Mouse (Mus musculus) embryonic facial prominence, embryonic 12.5 days (tissue): ENCODE measurements at regions not wholly inside any gene's neighbourhood (a gene's known extent, or its start where the extent isn't known, plus 50 kb on each side); places are given as distances from the start of the nearest gene placed in this dataset.

ENCODE experiments used
- ATAC-seq: fragments of 200-750 bp; cut with Nextera tagmentation; 2 replicates; pipeline ENCODE4 v1.8.0; 2017; ENCODE audit not compliant: insufficient number of reproducible peaks, insufficient read depth, low FRiP score, low TSS enrichment
- H3K27ac ChIP-seq: fragments of 300-500 bp; sonication (generic); 2 replicates; pipeline ENCODE4 v1.5.1; 2016; ENCODE audit warnings: mild to moderate bottlenecking
- H3K27me3 ChIP-seq: fragments of 300-500 bp; sonication (generic); 2 replicates; pipeline ENCODE4 v1.6.1; 2016; ENCODE audit warnings: mild to moderate bottlenecking, moderate library complexity
- H3K36me3 ChIP-seq: fragments of 300-500 bp; sonication (generic); 2 replicates; pipeline ENCODE4 v1.6.1; 2016; ENCODE audit warnings: mild to moderate bottlenecking
- H3K4me1 ChIP-seq: fragments of 300-500 bp; sonication (generic); 2 replicates; pipeline ENCODE4 v1.6.1; 2016
- H3K4me2 ChIP-seq: fragments of 300-500 bp; sonication (generic); replicated peaks from 2 replicates; pipeline ENCODE4 v1.6.1; 2016; ENCODE audit warnings: mild to moderate bottlenecking, moderate library complexity
- H3K4me3 ChIP-seq: fragments of 300-500 bp; sonication (generic); 2 replicates; pipeline ENCODE4 v1.5.1; 2016; ENCODE audit warnings: mild to moderate bottlenecking
- H3K9ac ChIP-seq: fragments of 300-500 bp; sonication (generic); 2 replicates; pipeline ENCODE4 v1.6.1; 2016; ENCODE audit warnings: mild to moderate bottlenecking, moderate library complexity
- H3K9me3 ChIP-seq: fragments of 300-500 bp; sonication (generic); 2 replicates; pipeline ENCODE4 v1.6.1; 2016; ENCODE audit warnings: mild to moderate bottlenecking, moderate library complexity
- WGBS: fragments of 180-500 bp; shearing (Covaris S2); methylation state at CpG from one replicate; pipeline ENCODE4 v1.1.7; 2016; 5-methylcytosine and 5-hydroxymethylcytosine counted together

DNA sequence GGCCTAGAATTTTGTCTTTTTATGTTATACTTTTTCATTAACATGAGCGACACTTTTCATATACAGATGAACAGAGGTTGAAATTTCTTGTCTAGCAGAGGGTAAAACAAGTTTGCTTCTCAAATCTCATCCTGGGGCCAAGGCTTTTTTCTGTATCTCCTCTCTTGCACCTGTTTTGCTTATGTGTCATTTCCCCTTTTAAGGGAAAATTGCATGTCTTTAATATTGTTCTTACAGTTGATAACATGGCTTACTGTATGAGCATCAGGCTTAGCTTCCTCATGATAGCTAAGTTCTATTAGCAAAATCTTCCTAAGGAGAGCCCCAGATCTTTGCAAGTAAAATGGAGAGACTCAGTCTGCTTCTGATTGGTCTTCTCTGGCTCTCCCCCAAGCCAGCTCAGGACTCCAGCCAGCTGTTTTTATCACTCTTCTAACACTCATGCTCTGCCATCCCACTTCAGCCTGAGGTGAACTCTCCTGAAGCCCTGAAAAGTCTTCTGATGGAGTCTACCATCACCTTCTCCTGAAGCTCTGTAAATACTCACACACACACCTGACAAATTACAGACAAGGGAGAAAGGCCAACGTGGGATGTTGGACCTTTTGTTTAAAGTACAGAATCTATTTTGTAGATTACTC is 160.8 kb downstream of the Wdr20rt start:
- no peaks in the 10 kb centered on the region for H3K9me3 ChIP-seq
- H3K27me3 ChIP-seq: no peaks in the 10 kb centered on the region
- H3K9ac ChIP-seq: no peak overlapping the region
- no peaks in the 10 kb centered on the region for H3K36me3 ChIP-seq
- no peak overlapping the region for H3K4me2 ChIP-seq
- WGBS: 81% methylated on average over 2 of the region's 2 CpGs
- H3K27ac ChIP-seq: no peak overlapping the region
- no peaks in the 10 kb centered on the region for H3K4me1 ChIP-seq
- no peak overlapping the region for H3K4me3 ChIP-seq
- ATAC-seq: no peak

DNA sequence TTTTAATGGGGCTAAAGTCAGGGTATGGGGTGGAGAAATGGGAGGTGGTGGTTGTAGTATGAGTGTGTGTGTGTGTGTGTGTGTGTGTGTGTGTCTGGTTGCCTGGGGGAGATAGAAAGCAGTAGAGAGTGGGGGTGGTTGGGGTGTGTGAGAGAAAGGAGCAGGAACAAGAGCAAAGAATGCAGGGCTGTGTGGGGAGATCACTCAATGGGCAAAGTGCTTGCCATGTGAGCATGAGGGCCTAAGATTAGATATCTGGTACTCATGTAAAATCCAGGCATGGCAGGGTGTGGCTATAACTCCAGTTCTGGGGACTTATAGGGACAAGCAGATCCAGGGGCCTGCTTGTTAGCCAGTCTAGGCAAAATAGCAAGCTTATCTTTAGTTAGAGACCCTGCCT is 161.7 kb downstream of the Wdr20rt start:
- Histone ChIP-seq H3K9me3 (no peaks in the 10 kb centered on the region), H3K9ac (no peak overlapping the region), H3K4me3 (no peak overlapping the region), H3K27me3 (no peaks in the 10 kb centered on the region), H3K4me2 (no peak overlapping the region), H3K27ac (no peak overlapping the region), H3K36me3 (no peaks in the 10 kb centered on the region), H3K4me1 (no peaks in the 10 kb centered on the region)
- ATAC-seq: no peak

DNA sequence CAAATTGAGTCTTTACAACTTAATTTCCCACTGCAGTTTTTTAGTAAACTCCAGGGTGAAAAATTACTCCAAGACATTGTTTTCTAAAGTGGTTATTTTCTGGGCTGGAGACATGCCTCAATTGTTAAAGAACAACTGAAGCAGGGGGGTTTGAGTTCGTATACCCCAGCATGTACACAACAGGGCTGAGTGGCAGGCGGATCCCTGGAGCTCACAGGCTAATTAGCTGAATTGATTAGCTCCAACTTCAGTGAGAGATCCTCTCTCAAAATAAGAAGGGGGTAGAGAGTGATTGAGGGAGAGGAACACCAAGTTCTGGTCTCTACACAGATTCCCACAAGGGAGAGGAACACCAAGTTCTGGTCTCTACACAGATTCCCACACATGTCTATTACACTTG is 164.2 kb downstream of the Wdr20rt start:
- Histone ChIP-seq H3K27me3 (no peaks in the 10 kb centered on the region), H3K4me3 (no peak overlapping the region), H3K27ac (no peak overlapping the region), H3K4me1 (no peaks in the 10 kb centered on the region), H3K9me3 (no peaks in the 10 kb centered on the region), H3K4me2 (no peak overlapping the region), H3K36me3 (no peaks in the 10 kb centered on the region), H3K9ac (no peak overlapping the region)
- ATAC-seq: no peak
- WGBS: 53% methylated on average over 2 of the region's 2 CpGs

DNA sequence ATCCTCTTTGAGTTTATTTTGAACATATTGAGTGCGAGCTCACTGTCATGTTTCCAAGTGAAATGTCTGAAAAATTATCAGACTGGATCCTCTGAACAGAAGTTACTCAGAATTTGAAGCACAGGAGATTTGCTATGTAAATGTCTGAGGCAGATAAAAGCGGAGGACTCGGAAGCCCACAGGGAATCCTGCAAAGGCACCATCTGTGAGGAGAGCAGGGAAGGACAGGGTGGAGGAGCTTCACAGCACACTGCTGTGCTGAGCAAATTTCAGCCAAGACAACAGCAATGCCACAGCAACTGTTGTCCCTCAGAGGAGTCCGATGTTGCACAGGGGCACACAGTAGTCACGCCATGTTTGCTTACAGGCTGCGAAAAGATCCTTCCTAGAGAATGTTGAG is 165.0 kb downstream of the Wdr20rt start:
- no peaks in the 10 kb centered on the region for H3K27me3 ChIP-seq
- no peak overlapping the region for H3K4me2 ChIP-seq
- no peak overlapping the region for H3K27ac ChIP-seq
- no peaks in the 10 kb centered on the region for H3K4me1 ChIP-seq
- ATAC-seq: no peak
- H3K36me3 ChIP-seq: no peaks in the 10 kb centered on the region
- no peak overlapping the region for H3K9ac ChIP-seq
- H3K4me3 ChIP-seq: no peak overlapping the region
- WGBS: 93% methylated on average over 6 of the region's 6 CpGs
- no peaks in the 10 kb centered on the region for H3K9me3 ChIP-seq

DNA sequence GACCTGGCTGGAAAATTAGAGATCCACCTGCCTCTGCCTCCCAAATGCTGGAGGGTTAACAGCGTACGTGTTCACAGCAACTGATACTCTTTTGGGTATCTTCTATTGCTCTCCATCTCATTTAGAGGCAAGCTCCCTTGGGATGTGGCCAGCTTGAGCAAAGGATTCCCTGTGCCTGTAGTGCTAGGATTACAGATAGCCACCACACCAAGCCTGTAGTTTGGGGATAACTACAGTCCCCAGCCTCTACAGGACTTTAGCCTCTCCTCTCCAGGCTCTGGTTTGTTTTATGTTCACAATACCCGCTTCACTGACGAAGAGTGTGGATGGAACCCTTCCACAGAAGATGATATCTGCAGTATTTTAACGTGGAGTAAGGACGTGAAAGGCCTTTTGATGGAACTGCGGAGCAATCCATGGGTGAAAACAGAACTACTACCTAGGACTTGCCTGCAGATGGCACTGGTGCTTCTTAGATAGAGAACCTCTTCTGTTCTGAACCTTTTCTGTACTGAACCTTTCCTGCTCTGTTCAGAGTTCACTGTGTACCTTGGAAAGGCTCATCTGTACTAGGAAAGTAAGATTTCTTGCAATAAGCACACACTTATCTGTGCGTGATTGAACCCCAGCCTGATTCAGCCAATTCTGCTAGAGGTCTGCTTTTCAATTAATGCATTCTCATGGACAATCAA is 176.6 kb downstream of the Wdr20rt start:
- Histone ChIP-seq H3K36me3 (no peaks in the 10 kb centered on the region), H3K4me3 (no peak overlapping the region), H3K27ac (no peak overlapping the region), H3K4me2 (no peak overlapping the region), H3K4me1 (no peaks in the 10 kb centered on the region), H3K27me3 (no peaks in the 10 kb centered on the region), H3K9me3 (no peaks in the 10 kb centered on the region), H3K9ac (no peak overlapping the region)
- WGBS: 39% methylated on average over 8 of the region's 8 CpGs
- peak; percentile 77; the same call in 1 of the 2 replicates for ATAC-seq

DNA sequence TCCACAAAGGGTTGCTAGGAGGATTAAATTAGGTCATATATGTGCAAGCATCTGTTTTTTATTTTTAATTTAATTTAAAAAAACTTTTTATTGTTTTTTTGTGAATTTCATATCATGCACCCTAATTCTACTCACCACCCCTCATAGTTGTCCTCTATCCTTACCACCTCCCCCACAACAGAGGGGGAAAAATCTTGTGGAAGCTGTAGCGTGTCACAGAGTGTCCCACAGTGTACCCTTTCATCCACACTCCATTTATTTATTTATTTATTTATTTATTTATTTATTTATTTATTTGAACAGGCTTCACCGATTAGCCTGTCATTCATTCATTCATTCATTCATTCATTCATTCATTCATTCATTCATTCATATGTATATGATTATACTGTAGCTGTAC is 177.8 kb downstream of the Wdr20rt start:
- H3K9ac ChIP-seq: no peak overlapping the region
- no peaks in the 10 kb centered on the region for H3K27me3 ChIP-seq
- no peak overlapping the region for H3K4me3 ChIP-seq
- no peak for ATAC-seq
- no peaks in the 10 kb centered on the region for H3K9me3 ChIP-seq
- no peaks in the 10 kb centered on the region for H3K36me3 ChIP-seq
- no peak overlapping the region for H3K27ac ChIP-seq
- no peak overlapping the region for H3K4me2 ChIP-seq
- 91% methylated on average over 2 of the region's 2 CpGs for WGBS
- H3K4me1 ChIP-seq: no peaks in the 10 kb centered on the region

DNA sequence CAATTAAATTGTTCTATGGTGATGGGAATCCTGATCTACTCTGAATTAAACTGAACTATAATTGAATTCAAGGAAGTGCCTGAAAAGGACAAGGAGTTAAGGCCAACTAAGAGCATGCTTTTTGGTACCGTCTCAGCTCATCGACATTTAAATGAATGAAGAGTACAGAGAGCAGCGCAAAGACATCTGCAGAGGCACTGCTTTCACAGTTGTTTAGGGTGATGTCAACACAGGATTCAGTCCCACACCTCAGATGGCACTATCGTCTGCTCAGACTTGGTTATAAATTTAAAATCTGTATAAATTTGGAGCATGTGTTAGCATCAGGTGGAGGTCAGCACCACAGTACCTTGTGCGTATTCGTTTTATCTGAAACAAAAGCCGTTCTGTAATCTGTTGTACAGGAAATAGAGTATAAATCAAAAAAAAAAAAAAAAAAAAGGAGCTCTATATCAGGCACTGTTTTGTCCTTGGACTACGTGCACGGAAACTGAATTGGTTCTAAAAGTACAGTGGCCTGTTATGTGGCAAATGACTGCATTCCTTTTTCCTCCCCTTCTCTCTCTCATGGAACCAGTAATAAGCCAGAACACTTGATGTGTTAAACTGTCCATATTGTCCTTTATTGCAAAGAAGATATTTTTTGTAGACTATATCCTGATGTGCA is 187.8 kb downstream of the Wdr20rt start:
- H3K9ac ChIP-seq: no peak overlapping the region
- WGBS: 81% methylated on average over 9 of the region's 9 CpGs
- H3K27me3 ChIP-seq: no peaks in the 10 kb centered on the region
- H3K4me1 ChIP-seq: no peaks in the 10 kb centered on the region
- no peaks in the 10 kb centered on the region for H3K9me3 ChIP-seq
- no peak for ATAC-seq
- H3K4me2 ChIP-seq: no peak overlapping the region
- H3K27ac ChIP-seq: no peak overlapping the region
- no peak overlapping the region for H3K4me3 ChIP-seq
- H3K36me3 ChIP-seq: no peaks in the 10 kb centered on the region

DNA sequence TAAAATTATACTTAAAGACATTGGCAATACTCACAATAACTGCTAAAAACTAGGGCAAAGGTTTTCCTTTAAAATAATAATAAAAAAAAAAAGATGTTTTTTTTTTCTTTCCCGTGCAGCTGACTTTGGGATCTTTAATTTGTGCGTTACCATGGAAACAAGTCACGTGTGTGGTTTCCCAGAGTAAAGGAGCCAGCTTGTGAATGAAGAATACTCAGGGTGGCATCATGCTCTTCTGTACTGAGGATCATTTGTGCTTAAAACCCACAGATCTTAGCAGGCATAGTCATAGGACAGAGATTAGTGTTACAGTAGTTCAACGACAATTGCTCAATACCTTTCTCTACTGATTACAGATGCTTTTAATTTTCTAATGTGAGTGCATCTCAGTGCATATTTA is 189.1 kb downstream of the Wdr20rt start:
- ATAC-seq: no peak
- 49% methylated on average over 4 of the region's 4 CpGs for WGBS

DNA sequence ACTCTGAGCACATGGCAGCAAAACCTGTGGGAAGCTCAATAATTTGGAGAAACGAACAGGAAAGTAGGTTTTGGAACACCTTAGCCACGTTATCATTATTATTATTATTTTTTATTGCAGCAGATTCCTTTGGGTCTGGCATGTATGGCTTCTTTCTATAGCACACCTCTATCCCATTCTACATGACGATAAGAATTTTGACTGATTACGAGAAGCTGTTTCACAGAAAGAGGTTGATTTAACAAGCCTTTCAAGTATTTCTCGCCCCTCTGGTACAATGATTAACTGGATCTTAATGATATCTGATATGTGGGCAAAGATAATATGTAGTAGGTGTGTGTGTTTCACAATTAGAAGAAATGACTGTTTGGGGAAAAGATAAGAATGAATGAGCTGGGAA is 191.6 kb downstream of the Wdr20rt start:
- Histone ChIP-seq H3K27ac (no peak overlapping the region), H3K9me3 (no peaks in the 10 kb centered on the region), H3K4me3 (no peak overlapping the region), H3K4me1 (no peaks in the 10 kb centered on the region), H3K9ac (no peak overlapping the region), H3K4me2 (no peak overlapping the region), H3K27me3 (no peaks in the 10 kb centered on the region), H3K36me3 (no peaks in the 10 kb centered on the region)
- no peak for ATAC-seq
- 84% methylated on average over 5 of the region's 5 CpGs for WGBS

More for the DNA sequence above, 189.1 kb downstream of the Wdr20rt start:
- H3K4me1 ChIP-seq: no peaks in the 10 kb centered on the region
- H3K27me3 ChIP-seq: no peaks in the 10 kb centered on the region
- no peaks in the 10 kb centered on the region for H3K9me3 ChIP-seq
- no peaks in the 10 kb centered on the region for H3K36me3 ChIP-seq
- no peak overlapping the region for H3K4me2 ChIP-seq
- no peak overlapping the region for H3K4me3 ChIP-seq
- H3K27ac ChIP-seq: no peak overlapping the region
- H3K9ac ChIP-seq: no peak overlapping the region

DNA sequence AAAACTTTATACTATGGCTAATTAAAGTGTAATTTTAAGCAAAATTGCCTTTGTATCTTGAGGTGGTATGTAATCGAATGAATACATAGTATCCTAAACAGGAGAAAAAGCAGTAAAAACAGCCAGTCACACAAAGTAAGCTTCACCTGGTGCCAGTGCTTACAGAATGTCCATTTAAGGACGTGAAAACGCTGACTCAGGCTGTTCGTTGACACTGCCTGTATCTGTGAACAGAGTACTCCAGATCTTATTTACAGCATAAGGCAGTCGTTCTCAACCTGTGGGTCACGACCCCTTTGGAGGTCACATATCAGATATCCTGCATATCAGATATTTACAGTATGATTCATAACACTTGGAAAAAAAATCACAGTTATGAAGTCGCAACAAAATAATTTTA is 194.8 kb downstream of the Wdr20rt start:
- Histone ChIP-seq H3K4me1 (no peaks in the 10 kb centered on the region), H3K36me3 (no peaks in the 10 kb centered on the region), H3K4me3 (no peak overlapping the region), H3K9me3 (no peaks in the 10 kb centered on the region), H3K9ac (no peak overlapping the region), H3K4me2 (no peak overlapping the region), H3K27me3 (no peaks in the 10 kb centered on the region), H3K27ac (no peak overlapping the region)
- ATAC-seq: no peak
- 77% methylated on average over 7 of the region's 7 CpGs for WGBS

DNA sequence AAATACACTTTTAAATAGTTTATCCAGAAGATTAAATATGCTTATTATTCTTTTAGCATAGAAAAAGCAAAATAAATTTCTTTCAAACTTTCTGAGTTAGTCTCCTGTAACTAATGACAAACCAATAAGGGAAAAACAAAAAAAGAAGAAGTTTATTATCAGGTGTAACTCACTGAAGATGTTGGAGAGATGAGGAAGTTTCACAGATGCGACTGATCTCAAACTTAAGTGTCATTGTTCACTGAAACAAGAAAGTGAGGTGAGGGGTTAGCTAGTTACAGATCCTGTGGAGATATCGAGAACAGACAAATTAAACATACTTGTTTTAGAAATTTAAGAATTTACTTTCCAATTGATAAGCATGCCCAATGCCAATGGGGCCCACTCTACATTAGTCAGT is 199.2 kb downstream of the Wdr20rt start:
- no peaks in the 10 kb centered on the region for H3K36me3 ChIP-seq
- H3K9me3 ChIP-seq: no peaks in the 10 kb centered on the region
- H3K4me3 ChIP-seq: no peak overlapping the region
- H3K27me3 ChIP-seq: no peaks in the 10 kb centered on the region
- no peak overlapping the region for H3K4me2 ChIP-seq
- no peak for ATAC-seq
- no peaks in the 10 kb centered on the region for H3K4me1 ChIP-seq
- whole genome bisulfite sequencing: 92% methylated on average over 2 of the region's 2 CpGs
- H3K27ac ChIP-seq: no peak overlapping the region
- H3K9ac ChIP-seq: no peak overlapping the region

DNA sequence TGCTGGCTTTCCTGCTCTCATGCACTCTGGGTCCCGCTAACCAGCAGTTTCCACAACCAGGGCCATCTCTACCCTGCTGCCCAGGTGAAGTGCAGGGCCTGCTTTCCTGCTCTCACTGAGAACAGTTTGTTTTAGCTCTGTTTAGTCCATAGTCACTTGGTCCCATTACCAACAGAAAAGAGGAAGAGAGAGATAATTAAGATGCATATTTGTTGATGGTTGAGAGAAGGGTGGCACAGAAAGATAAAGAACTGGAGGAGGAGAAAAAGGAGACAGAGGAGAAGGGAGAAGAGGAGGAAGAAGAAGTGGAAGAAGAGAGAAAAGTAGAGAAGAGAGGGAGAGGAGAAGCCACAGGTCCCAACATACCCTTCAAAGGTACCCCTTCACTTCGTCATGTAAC is 200.1 kb downstream of the Wdr20rt start:
- no peak overlapping the region for H3K9ac ChIP-seq
- 94% methylated on average over 2 of the region's 2 CpGs for WGBS
- no peak for ATAC-seq

More for the DNA sequence above, 200.1 kb downstream of the Wdr20rt start:
- Histone ChIP-seq H3K27ac (no peak overlapping the region), H3K4me1 (no peaks in the 10 kb centered on the region), H3K9me3 (no peaks in the 10 kb centered on the region), H3K27me3 (no peaks in the 10 kb centered on the region), H3K4me2 (no peak overlapping the region), H3K4me3 (no peak overlapping the region), H3K36me3 (no peaks in the 10 kb centered on the region)
